In genomic region chr9:114562919-114563751, GRCm38 (mm10) we compare ENCODE assay signal across 8 mouse cellular contexts. TPM values are rescaled to one million over a fixed set of nuclear protein-coding genes. Genes with fewer than 3 reads are reported as not detected.
DNase-seq lines count a peak whose midpoint lies in the region; ATAC-seq and TF ChIP-seq lines count a peak whose summit lies in the region.

No protein-coding gene starts in this region.

- H3K36me3 ChIP-seq in kidney, adult 2 months (ENCODE audit: control insufficient read depth, insufficient read depth, low read length): no peaks in the 10 kb centered on the region
- no peaks in the 10 kb centered on the region for H3K36me3 ChIP-seq in forebrain, embryonic 14.5 days (ENCODE audit: control insufficient read depth, insufficient read depth, low read length)

- DNase-seq in kidney, adult 2 months: peak; percentile 42
- DNase-seq in kidney, adult 9 months: no peak
- peak; percentile 53 for DNase-seq in forebrain, embryonic 14.5 days (ENCODE audit: low spot score)
- DNase-seq in liver: peak; percentile 17
- DNase-seq in retina, postnatal 7 days (ENCODE audit: low read depth, low spot score): peak; percentile 36
- no peak for DNase-seq in urinary bladder, postnatal 25 days (ENCODE audit: low spot score)
- DNase-seq in cerebellum, adult 11-12 months: no peak

- no peak overlapping the region for H3K27ac ChIP-seq in kidney, adult 2 months (ENCODE audit: insufficient read depth, low read depth, low read length)
- H3K27ac ChIP-seq in bone marrow macrophage, adult 2 months (ENCODE audit: insufficient read depth, low read depth, low read length): no peak overlapping the region
- no peak overlapping the region for H3K27ac ChIP-seq in forebrain, embryonic 14.5 days (ENCODE audit: low read depth, low read length)

- peak overlapping the region; percentile 77 for H3K4me2 ChIP-seq in forebrain, embryonic 14.5 days (ENCODE audit: low read length)

- H3K4me1 ChIP-seq in kidney, adult 2 months (ENCODE audit: control insufficient read depth, insufficient read depth, low read length): no peaks in the 10 kb centered on the region
- H3K4me1 ChIP-seq in bone marrow macrophage, adult 2 months (ENCODE audit: control insufficient read depth, insufficient read depth, low read length): no peaks in the 10 kb centered on the region
- no peaks in the 10 kb centered on the region for H3K4me1 ChIP-seq in forebrain, embryonic 14.5 days (ENCODE audit: control insufficient read depth, insufficient read depth, low read length)

- ATAC-seq in forebrain, embryonic 14.5 days: peak; percentile 64

- H3K9me3 ChIP-seq in forebrain, embryonic 14.5 days (replicated peaks; ENCODE audit: control insufficient read depth, low read length): no peaks in the 10 kb centered on the region

- TF ChIP-seq POLR2A in kidney, adult 2 months (IDR thresholded peaks at IDR 0.05; ENCODE audit: low read depth, low read length): no peak
- no peak for TF ChIP-seq POLR2A in bone marrow macrophage, adult 2 months (IDR thresholded peaks at IDR 0.05; ENCODE audit: borderline replicate concordance, low read depth, low read length)

- H3K9ac ChIP-seq in forebrain, embryonic 14.5 days (ENCODE audit: low read length): peak overlapping the region; percentile 63

- H3K4me3 ChIP-seq in kidney, adult 2 months (ENCODE audit: insufficient read depth, low read depth, low read length): peak overlapping the region; percentile 52
- H3K4me3 ChIP-seq in bone marrow macrophage, adult 2 months (ENCODE audit: insufficient read depth, low read length): peak overlapping the region; percentile 41
- H3K4me3 ChIP-seq in forebrain, embryonic 14.5 days (ENCODE audit: low read depth, low read length): peak overlapping the region; percentile 50

- TF ChIP-seq CTCF in kidney, adult 2 months (conservative IDR thresholded peaks at IDR 0.05; ENCODE audit: insufficient read depth, insufficient read length, low read depth, low read length): no peak
- TF ChIP-seq CTCF in bone marrow macrophage, adult 2 months (IDR thresholded peaks at IDR 0.05; ENCODE audit: low read depth, low read length): no peak

- H3K27me3 ChIP-seq in kidney, adult 2 months (replicated peaks; ENCODE audit: control insufficient read depth, insufficient read depth, low read length): peaks cover 5% of the 10 kb centered on the region; the same call in 1 of the 2 replicates
- H3K27me3 ChIP-seq in forebrain, embryonic 14.5 days (replicated peaks; ENCODE audit: control insufficient read depth, insufficient read depth, low read length): peaks cover 66% of the 10 kb centered on the region

- under 1% methylated on average over 120 of the region's 122 CpGs for WGBS in kidney, adult 2 months
- WGBS in forebrain, embryonic 14.5 days: under 1% methylated on average over 104 of the region's 122 CpGs

RNA-seq across cellular contexts. Expression of gene Trim71, which starts 1.0 kb away (rescaled TPM):
- polyA plus RNA-seq in kidney, adult 2 months (2012; rRNA removed): 0.01 and 0.05 TPM in 2 replicates
- polyA plus RNA-seq in bone marrow macrophage, adult 2 months (2012; ENCODE audit: insufficient read depth, insufficient read length, missing spikeins): not detected in 2 replicates
- 0.04 and 0.05 TPM in 2 replicates for polyA plus RNA-seq in forebrain, embryonic 14.5 days (2014; fragmentation: Nextera tagmentation; extraction: Ambion mirVana)

RNA-seq across cellular contexts. Expression of gene C130032M10Rik, which starts 47.6 kb away (rescaled TPM):
- polyA plus RNA-seq in kidney, adult 2 months (2012; rRNA removed): not detected in 2 replicates
- not detected in 2 replicates for polyA plus RNA-seq in bone marrow macrophage, adult 2 months (2012; ENCODE audit: insufficient read depth, insufficient read length, missing spikeins)
- not detected in 2 replicates for polyA plus RNA-seq in forebrain, embryonic 14.5 days (2014; fragmentation: Nextera tagmentation; extraction: Ambion mirVana)

RNA-seq across cellular contexts. Expression of gene Ccr4, which starts 58.4 kb away (rescaled TPM):
- polyA plus RNA-seq in kidney, adult 2 months (2012; rRNA removed): 0.20 and 0.53 TPM in 2 replicates
- not detected in 2 replicates for polyA plus RNA-seq in bone marrow macrophage, adult 2 months (2012; ENCODE audit: insufficient read depth, insufficient read length, missing spikeins)
- polyA plus RNA-seq in forebrain, embryonic 14.5 days (2014; fragmentation: Nextera tagmentation; extraction: Ambion mirVana): not detected in 2 replicates

Comparison
In these comparisons a context has a peak if more than half of its experiments do, and no peak if none do; other contexts are left out.
1. DNase-seq: peak in kidney, adult 2 months (single experiment), forebrain, embryonic 14.5 days (single experiment), liver (single experiment) and retina, postnatal 7 days (single experiment); none in kidney, adult 9 months (single experiment), urinary bladder, postnatal 25 days (single experiment) and cerebellum, adult 11-12 months (single experiment).
2. Peak in every context shown above with its lines, with median percentiles within 50 percentile points of each other: H3K4me3 ChIP-seq.